Mouse (Mus musculus): ENCODE measurements around the gene Foxn2. TPM values are rescaled to one million over a fixed set of nuclear protein-coding genes. Genes with fewer than 3 reads are reported as not detected.
"Not testable (repeated sequence)": the region's sequence is repeated elsewhere in the genome, so short reads cannot be mapped to it uniquely, and the experiment has no call there.

Foxn2 gene
- polyA plus RNA-seq, 1 experiment from 2014 or later, result 15.0 TPM

- DNase-seq (ENCODE audit: low spot score) (no peak), ATAC-seq (replicated peaks; ENCODE audit: low FRiP score) (no peak)
- Histone ChIP-seq H3K9ac (ENCODE audit: low read depth, low read length) (no peak overlapping the region), H3K36me3 (ENCODE audit: control insufficient read depth, insufficient read depth, low read length) (no peaks in the 10 kb centered on the region), H3K27ac (ENCODE audit: low read depth, low read length) (no peak overlapping the region), H3K4me1 (replicated peaks; ENCODE audit: control insufficient read depth, insufficient read depth, low read length) (peaks cover 11% of the 10 kb centered on the region), H3K27me3 (replicated peaks; ENCODE audit: control insufficient read depth, insufficient read depth, low read length) (no peaks in the 10 kb centered on the region), H3K4me2 (no peak overlapping the region), H3K9me3 (ENCODE audit: control insufficient read depth, low read length) (peaks cover 2% of the 10 kb centered on the region; the same call in 1 of the 2 replicates), H3K4me3 (ENCODE audit: low read depth, low read length) (no peak overlapping the region)
- WGBS, result 91% methylated on average over 4 of the region's 4 CpGs
Observed at GRCm38 (mm10) chr17:88436284-88436683, 4.2 kb upstream of the Foxn2 start.

- H3K36me3 ChIP-seq (ENCODE audit: control insufficient read depth, insufficient read depth, low read length); DNase-seq (ENCODE audit: low spot score); H3K27ac ChIP-seq (ENCODE audit: low read depth, low read length); H3K4me1 ChIP-seq (replicated peaks; ENCODE audit: control insufficient read depth, insufficient read depth, low read length); H3K27me3 ChIP-seq (replicated peaks; ENCODE audit: control insufficient read depth, insufficient read depth, low read length); ATAC-seq (replicated peaks; ENCODE audit: low FRiP score); H3K4me2 ChIP-seq; H3K9me3 ChIP-seq (ENCODE audit: control insufficient read depth, low read length); H3K4me3 ChIP-seq (ENCODE audit: low read depth, low read length); H3K9ac ChIP-seq (ENCODE audit: low read depth, low read length): not testable (repeated sequence)
- WGBS, result 83% methylated on average over 5 of the region's 5 CpGs
Observed at GRCm38 (mm10) chr17:88436749-88437148, 3.8 kb upstream of the Foxn2 start.

GRCm38 (mm10) chr17:88437391-88437790 is 3.1 kb upstream of the Foxn2 start:
- Histone ChIP-seq H3K36me3 (ENCODE audit: control insufficient read depth, insufficient read depth, low read length) (no peaks in the 10 kb centered on the region), H3K27ac (ENCODE audit: low read depth, low read length) (no peak overlapping the region), H3K4me1 (replicated peaks; ENCODE audit: control insufficient read depth, insufficient read depth, low read length) (peaks cover 7% of the 10 kb centered on the region), H3K4me3 (ENCODE audit: low read depth, low read length) (no peak overlapping the region), H3K4me2 (no peak overlapping the region), H3K27me3 (replicated peaks; ENCODE audit: control insufficient read depth, insufficient read depth, low read length) (no peaks in the 10 kb centered on the region), H3K9me3 (ENCODE audit: control insufficient read depth, low read length) (peaks cover 2% of the 10 kb centered on the region; the same call in 1 of the 2 replicates), H3K9ac (ENCODE audit: low read depth, low read length) (no peak overlapping the region)
- DNase-seq (ENCODE audit: low spot score), result no peak
- no peak for ATAC-seq (replicated peaks; ENCODE audit: low FRiP score)
- WGBS, result 67% methylated on average over 1 of the region's 1 CpGs

GRCm38 (mm10) chr17:88439536-88440050 is 918 bp upstream of the Foxn2 start:
- no peak for ATAC-seq (replicated peaks; ENCODE audit: low FRiP score)
- no peaks in the 10 kb centered on the region for H3K36me3 ChIP-seq (ENCODE audit: control insufficient read depth, insufficient read depth, low read length)
- WGBS, result 81% methylated on average over 12 of the region's 12 CpGs

GRCm38 (mm10) chr17:88441001-88441431 is 505 bp downstream of the Foxn2 start:
- Histone ChIP-seq H3K9ac (ENCODE audit: low read depth, low read length) (peak overlapping the region; percentile 96), H3K4me2 (peak overlapping the region; percentile 83), H3K9me3 (ENCODE audit: control insufficient read depth, low read length) (peaks cover 2% of the 10 kb centered on the region; the same call in 1 of the 2 replicates), H3K4me1 (replicated peaks; ENCODE audit: control insufficient read depth, insufficient read depth, low read length) (peaks cover 25% of the 10 kb centered on the region), H3K27ac (ENCODE audit: low read depth, low read length) (peak overlapping the region; percentile 93), H3K27me3 (replicated peaks; ENCODE audit: control insufficient read depth, insufficient read depth, low read length) (no peaks in the 10 kb centered on the region), H3K36me3 (ENCODE audit: control insufficient read depth, insufficient read depth, low read length) (no peaks in the 10 kb centered on the region), H3K4me3 (ENCODE audit: low read depth, low read length) (peak overlapping the region; percentile 92)
- peak; percentile 37 for ATAC-seq (replicated peaks; ENCODE audit: low FRiP score)
- under 1% methylated on average over 51 of the region's 55 CpGs for WGBS
- peak; percentile 78 for DNase-seq (ENCODE audit: low spot score)

More at GRCm38 (mm10) chr17:88439536-88440050, 918 bp upstream of the Foxn2 start:
- Histone ChIP-seq H3K9me3 (ENCODE audit: control insufficient read depth, low read length) (peaks cover 2% of the 10 kb centered on the region; the same call in 1 of the 2 replicates), H3K4me1 (replicated peaks; ENCODE audit: control insufficient read depth, insufficient read depth, low read length) (peaks cover 15% of the 10 kb centered on the region), H3K27me3 (replicated peaks; ENCODE audit: control insufficient read depth, insufficient read depth, low read length) (no peaks in the 10 kb centered on the region), H3K4me2 (peak overlapping the region; percentile 83), H3K4me3 (ENCODE audit: low read depth, low read length) (peak overlapping the region; percentile 92), H3K9ac (ENCODE audit: low read depth, low read length) (peak overlapping the region; percentile 57), H3K27ac (ENCODE audit: low read depth, low read length) (peak overlapping the region; percentile 93)
- no peak for DNase-seq (ENCODE audit: low spot score)

- DNase-seq (ENCODE audit: low spot score) (peak; percentile 85), ATAC-seq (replicated peaks; ENCODE audit: low FRiP score) (peak; percentile 53)
- no peaks in the 10 kb centered on the region for H3K27me3 ChIP-seq (replicated peaks; ENCODE audit: control insufficient read depth, insufficient read depth, low read length)
- peaks cover 2% of the 10 kb centered on the region; the same call in 1 of the 2 replicates for H3K9me3 ChIP-seq (ENCODE audit: control insufficient read depth, low read length)
- no peaks in the 10 kb centered on the region for H3K36me3 ChIP-seq (ENCODE audit: control insufficient read depth, insufficient read depth, low read length)
- peak overlapping the region; percentile 92 for H3K4me3 ChIP-seq (ENCODE audit: low read depth, low read length)
- H3K9ac ChIP-seq (ENCODE audit: low read depth, low read length), result peak overlapping the region; percentile 96
- peaks cover 29% of the 10 kb centered on the region for H3K4me1 ChIP-seq (replicated peaks; ENCODE audit: control insufficient read depth, insufficient read depth, low read length)
- peak overlapping the region; percentile 83 for H3K4me2 ChIP-seq
- H3K27ac ChIP-seq (ENCODE audit: low read depth, low read length), result peak overlapping the region; percentile 93
- WGBS, result under 1% methylated on average over 48 of the region's 48 CpGs
Observed at GRCm38 (mm10) chr17:88441432-88442174, 1.1 kb downstream of the Foxn2 start.

GRCm38 (mm10) chr17:88442661-88443060 is 2.1 kb downstream of the Foxn2 start:
- ATAC-seq (replicated peaks; ENCODE audit: low FRiP score) (no peak), DNase-seq (ENCODE audit: low spot score) (no peak)
- Histone ChIP-seq H3K4me1 (replicated peaks; ENCODE audit: control insufficient read depth, insufficient read depth, low read length) (peaks cover 29% of the 10 kb centered on the region), H3K27ac (ENCODE audit: low read depth, low read length) (no peak overlapping the region), H3K4me2 (peak overlapping the region; percentile 66), H3K36me3 (ENCODE audit: control insufficient read depth, insufficient read depth, low read length) (no peaks in the 10 kb centered on the region), H3K27me3 (replicated peaks; ENCODE audit: control insufficient read depth, insufficient read depth, low read length) (no peaks in the 10 kb centered on the region), H3K9ac (ENCODE audit: low read depth, low read length) (peak overlapping the region; percentile 38), H3K4me3 (ENCODE audit: low read depth, low read length) (peak overlapping the region; percentile 34), H3K9me3 (ENCODE audit: control insufficient read depth, low read length) (no peaks in the 10 kb centered on the region)
- WGBS, result 56% methylated on average over 6 of the region's 6 CpGs

- H3K27me3 ChIP-seq (replicated peaks; ENCODE audit: control insufficient read depth, insufficient read depth, low read length), result no peaks in the 10 kb centered on the region
- ATAC-seq (replicated peaks; ENCODE audit: low FRiP score) (no peak), DNase-seq (ENCODE audit: low spot score) (no peak)
- H3K9me3 ChIP-seq (ENCODE audit: control insufficient read depth, low read length), result no peaks in the 10 kb centered on the region
- peak overlapping the region; percentile 34 for H3K4me3 ChIP-seq (ENCODE audit: low read depth, low read length)
- H3K27ac ChIP-seq (ENCODE audit: low read depth, low read length), result no peak overlapping the region
- no peaks in the 10 kb centered on the region for H3K36me3 ChIP-seq (ENCODE audit: control insufficient read depth, insufficient read depth, low read length)
- WGBS, result 83% methylated on average over 6 of the region's 6 CpGs
- peak overlapping the region; percentile 38; the same call in 1 of the 2 replicates for H3K9ac ChIP-seq (ENCODE audit: low read depth, low read length)
- H3K4me1 ChIP-seq (replicated peaks; ENCODE audit: control insufficient read depth, insufficient read depth, low read length), result peaks cover 29% of the 10 kb centered on the region
- peak overlapping the region; percentile 66 for H3K4me2 ChIP-seq
Observed at GRCm38 (mm10) chr17:88443186-88443585, 2.7 kb downstream of the Foxn2 start.
